ENCODE assay signal across 9 mouse cellular contexts in the genomic region with DNA sequence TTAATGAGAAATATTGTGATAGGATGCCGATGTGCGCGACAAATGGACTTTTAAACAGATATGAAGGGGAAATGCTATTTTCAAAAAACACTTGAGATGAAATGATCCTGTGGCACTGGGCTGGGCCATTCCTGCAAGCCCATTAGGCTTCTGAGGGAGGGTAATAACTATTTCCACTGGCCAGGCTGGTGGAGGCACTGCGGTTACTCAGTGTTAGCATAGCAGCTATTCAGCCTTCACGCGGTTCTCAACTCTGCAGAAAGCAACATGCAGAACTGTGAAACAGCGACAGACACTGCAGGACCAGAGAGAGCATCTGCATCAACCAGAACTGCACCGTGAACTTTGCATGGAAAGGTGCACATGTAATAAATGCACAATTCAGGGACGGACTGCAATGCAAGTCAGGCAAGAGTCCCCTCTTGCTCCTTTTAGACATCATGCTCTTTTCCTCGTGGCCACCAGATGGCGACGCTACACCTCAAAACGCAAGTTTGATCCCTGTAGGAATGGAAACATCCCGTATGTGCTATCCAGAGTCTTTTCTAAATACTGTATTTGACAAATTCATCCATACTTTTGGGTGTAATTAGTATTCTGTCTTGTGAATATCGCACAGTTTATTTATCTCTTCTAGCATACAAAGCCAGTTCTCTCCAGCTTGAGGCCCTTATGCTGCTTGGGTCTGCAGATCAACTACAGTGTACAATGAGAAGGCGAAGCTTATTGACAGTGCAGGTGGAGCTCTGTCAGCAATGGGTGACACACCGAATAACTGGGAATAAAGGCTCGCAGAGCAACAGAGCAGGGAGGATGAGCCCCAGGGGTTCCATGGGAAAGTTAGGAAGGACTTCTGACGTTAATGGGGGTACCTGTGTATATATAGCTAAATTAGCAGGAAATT.
DNase-seq lines count a peak whose midpoint lies in the region; ATAC-seq and TF ChIP-seq lines count a peak whose summit lies in the region.
"Had no signal": no experiment of that assay in that cellular context is flagged by ENCODE, and none has a peak within 500 bp of the region (broad histone marks: within the 10 kb centered on the region; RNA-seq: fewer than 3 reads in every experiment).

No protein-coding gene starts in this region.

- no peaks in the 10 kb centered on the region for H3K27me3 ChIP-seq in testis, adult 2 months (ENCODE audit: control insufficient read depth, insufficient read depth, low read length)
- H3K27me3 ChIP-seq in kidney, embryonic 15.5 days, result no peaks in the 10 kb centered on the region
- H3K27me3 ChIP-seq in liver, embryonic 11.5 days (replicated peaks; ENCODE audit: control insufficient read depth, insufficient read depth, low read length), result no peaks in the 10 kb centered on the region

- TF ChIP-seq POLR2A in testis, adult 2 months (IDR thresholded peaks at IDR 0.05; ENCODE audit: control insufficient read depth, low read depth, low read length), result no peak

- no peak for DNase-seq in testis, postnatal 14 days (ENCODE audit: low spot score)
- DNase-seq in cerebellum, adult 8-10 months, result peak; percentile 9
- peak; percentile 15 to 67 for DNase-seq in frontal cortex, postnatal 10 days (ENCODE audit: low spot score in 2 of 2)
- peak; percentile 42 for DNase-seq in liver, embryonic 11.5 days (ENCODE audit: low spot score)
- no peak for DNase-seq in T-cell, adult 2 months (ENCODE audit: low spot score)

- WGBS in kidney, embryonic 15.5 days, result 40% methylated on average over 19 of the region's 19 CpGs
- WGBS in liver, embryonic 11.5 days, result 42% methylated on average over 19 of the region's 19 CpGs

- TF ChIP-seq CTCF in testis, adult 2 months (IDR thresholded peaks at IDR 0.05; ENCODE audit: control insufficient read depth, insufficient read depth, insufficient replicate concordance, low read depth, low read length), result peak; percentile 72

- no peaks in the 10 kb centered on the region for H3K36me3 ChIP-seq in testis, adult 2 months (ENCODE audit: control insufficient read depth, insufficient read depth, low read length)
- no peaks in the 10 kb centered on the region for H3K36me3 ChIP-seq in kidney, embryonic 15.5 days
- H3K36me3 ChIP-seq in liver, embryonic 11.5 days (ENCODE audit: control insufficient read depth, insufficient read depth, low read length), result no peaks in the 10 kb centered on the region
- H3K36me3 ChIP-seq: embryonic facial prominence, embryonic 15.5 days had no signal

- H3K4me1 ChIP-seq in testis, adult 2 months (ENCODE audit: control insufficient read depth, insufficient read depth, low read length), result no peaks in the 10 kb centered on the region
- H3K4me1 ChIP-seq in kidney, embryonic 15.5 days, result peaks cover 4% of the 10 kb centered on the region; the same call in 1 of the 2 replicates
- H3K4me1 ChIP-seq in liver, embryonic 11.5 days (replicated peaks; ENCODE audit: control insufficient read depth, insufficient read depth, low read length), result no peaks in the 10 kb centered on the region

- H3K4me2 ChIP-seq in kidney, embryonic 15.5 days, result peak overlapping the region; percentile 32; the same call in 1 of the 2 replicates
- no peak overlapping the region for H3K4me2 ChIP-seq in liver, embryonic 11.5 days
- H3K4me2 ChIP-seq: embryonic facial prominence, embryonic 15.5 days had no signal

- H3K9me3 ChIP-seq in kidney, embryonic 15.5 days (replicated peaks), result no peaks in the 10 kb centered on the region
- no peaks in the 10 kb centered on the region for H3K9me3 ChIP-seq in liver, embryonic 11.5 days (ENCODE audit: control insufficient read depth, low read length)
- H3K9me3 ChIP-seq: embryonic facial prominence, embryonic 15.5 days had no signal

- no peak overlapping the region for H3K27ac ChIP-seq in testis, adult 2 months (ENCODE audit: control insufficient read depth, insufficient read depth, low read depth, low read length)
- H3K27ac ChIP-seq in kidney, embryonic 15.5 days, result no peak overlapping the region
- no peak overlapping the region for H3K27ac ChIP-seq in liver, embryonic 11.5 days (ENCODE audit: low read depth, low read length)
- H3K27ac ChIP-seq: embryonic facial prominence, embryonic 15.5 days had no signal

- peak; percentile 78 for ATAC-seq in kidney, embryonic 15.5 days (replicated peaks; ENCODE audit: low FRiP score)
- no peak for ATAC-seq in liver, embryonic 11.5 days (replicated peaks; ENCODE audit: low FRiP score)
- 0 out of 2 replicates have a peak, but pooled peaks have one; percentile 19 for ATAC-seq in neutrophil, adult 5-6 weeks (ENCODE audit: extremely low read depth, insufficient number of reproducible peaks, low FRiP score, poor library complexity, severe bottlenecking)

- no peak overlapping the region for H3K9ac ChIP-seq in kidney, embryonic 15.5 days
- H3K9ac ChIP-seq in liver, embryonic 11.5 days (ENCODE audit: low read depth, low read length), result no peak overlapping the region
- H3K9ac ChIP-seq: embryonic facial prominence, embryonic 15.5 days had no signal

- no peak overlapping the region for H3K4me3 ChIP-seq in testis, adult 2 months (ENCODE audit: control insufficient read depth, low read depth, low read length)
- no peak overlapping the region for H3K4me3 ChIP-seq in kidney, embryonic 15.5 days (replicated peaks)
- no peak overlapping the region for H3K4me3 ChIP-seq in liver, embryonic 11.5 days (ENCODE audit: low read depth, low read length)
- H3K4me3 ChIP-seq: embryonic facial prominence, embryonic 15.5 days had no signal

Comparison
In these comparisons a context has a peak if more than half of its experiments do, and no peak if none do; other contexts are left out.
1. DNase-seq: peak in cerebellum, adult 8-10 months (single experiment), frontal cortex, postnatal 10 days (2 of 2) and liver, embryonic 11.5 days (single experiment); none in testis, postnatal 14 days (single experiment) and T-cell, adult 2 months (single experiment).